Mouse (Mus musculus): ENCODE data around the gene Babam1. TPM values are rescaled to one million over a fixed set of nuclear protein-coding genes. Genes with fewer than 3 reads are reported as not detected.

Gene Babam1
- polyA plus RNA-seq, 1 experiment from 2014 or later = 95.6 TPM

DNA sequence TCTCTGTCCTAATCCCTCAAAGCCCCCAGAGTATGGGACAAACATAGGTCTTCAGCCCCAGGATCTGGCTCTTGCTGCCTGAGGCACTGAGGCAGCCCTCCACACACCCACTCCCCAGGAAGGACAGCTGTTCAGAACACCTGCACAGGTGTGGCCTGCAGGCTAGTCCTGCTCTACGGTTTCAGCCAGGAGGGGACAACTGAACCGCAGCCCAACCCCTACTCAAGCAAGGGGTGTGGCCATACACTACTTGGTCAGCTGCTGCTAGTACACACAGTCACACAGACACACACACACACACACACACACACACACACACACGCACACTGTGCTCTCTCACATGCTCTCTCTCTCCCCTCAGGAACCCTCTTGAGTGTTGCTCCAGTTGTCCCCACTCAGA is 12.8 kb upstream of the Babam1 start:
- whole genome bisulfite sequencing = 60% methylated on average over 3 of the region's 3 CpGs
- no peak overlapping the region for H3K27ac ChIP-seq
- no peak overlapping the region for H3K9ac ChIP-seq
- H3K4me1 ChIP-seq = peaks cover 30% of the 10 kb centered on the region
- H3K36me3 ChIP-seq = no peaks in the 10 kb centered on the region
- no peak overlapping the region for H3K4me3 ChIP-seq
- no peaks in the 10 kb centered on the region for H3K27me3 ChIP-seq (replicated peaks)
- no peaks in the 10 kb centered on the region for H3K9me3 ChIP-seq
- ATAC-seq (ENCODE audit: low FRiP score, low read depth) = no peak
- no peak overlapping the region for H3K4me2 ChIP-seq (replicated peaks)

DNA sequence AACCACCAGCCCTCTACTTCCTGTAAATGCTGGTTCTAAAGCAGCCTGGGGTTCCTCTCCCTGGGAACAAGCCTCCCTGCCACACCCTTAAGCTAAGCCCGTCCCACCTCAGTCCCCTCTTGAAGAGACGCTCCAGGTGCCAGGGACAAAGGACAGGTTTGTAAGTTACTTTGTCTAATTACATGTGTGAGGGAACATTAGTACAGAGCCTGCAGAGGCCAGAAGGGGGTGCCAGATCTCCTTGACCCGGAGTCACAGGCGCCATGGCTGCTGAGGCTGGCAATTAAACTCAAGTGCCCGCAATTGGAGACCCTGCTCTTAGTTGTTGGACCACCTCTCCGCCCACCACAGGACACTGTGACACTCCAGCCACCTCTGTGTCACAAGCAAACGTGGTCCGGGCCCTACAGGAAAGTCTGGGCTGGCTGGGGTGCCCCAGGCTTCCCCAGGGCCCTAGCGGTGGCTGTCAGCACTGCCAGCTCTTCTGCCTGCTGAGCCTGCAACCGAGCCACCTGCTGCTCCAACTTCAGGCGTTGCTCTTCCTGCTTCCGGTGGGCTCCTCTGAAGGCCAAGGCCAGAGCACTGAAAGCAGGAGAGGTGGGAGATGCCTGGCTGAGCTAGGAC is 11.3 kb upstream of the Babam1 start:
- no peak overlapping the region for H3K4me2 ChIP-seq (replicated peaks)
- no peaks in the 10 kb centered on the region for H3K36me3 ChIP-seq
- no peaks in the 10 kb centered on the region for H3K9me3 ChIP-seq
- no peak overlapping the region for H3K9ac ChIP-seq
- no peak for ATAC-seq (ENCODE audit: low FRiP score, low read depth)
- no peaks in the 10 kb centered on the region for H3K27me3 ChIP-seq (replicated peaks)
- peaks cover 15% of the 10 kb centered on the region for H3K4me1 ChIP-seq
- H3K27ac ChIP-seq = no peak overlapping the region
- WGBS = 70% methylated on average over 12 of the region's 12 CpGs
- no peak overlapping the region for H3K4me3 ChIP-seq

DNA sequence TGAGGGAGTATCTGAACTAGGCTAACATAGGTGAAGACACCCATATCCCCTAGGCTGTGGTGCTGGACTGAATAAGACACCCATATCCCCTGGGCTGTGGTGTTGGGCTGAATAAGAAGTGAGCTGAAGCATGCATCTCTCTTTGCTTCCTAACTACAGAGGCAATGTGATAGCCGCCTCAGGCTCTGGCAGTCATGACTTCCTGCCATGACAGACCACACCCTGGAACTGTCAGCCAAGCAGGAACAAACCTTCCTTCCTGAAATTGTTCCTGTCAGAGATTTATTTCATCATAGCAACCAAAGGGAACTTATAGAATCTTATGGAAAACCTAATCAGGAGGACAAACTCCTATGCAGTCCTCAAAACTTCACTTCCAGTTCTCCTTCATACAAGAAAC is 8.4 kb upstream of the Babam1 start:
- 76% methylated on average over 1 of the region's 1 CpGs for WGBS
- no peak overlapping the region for H3K4me2 ChIP-seq (replicated peaks)
- peaks cover 11% of the 10 kb centered on the region; the same call in 1 of the 2 replicates for H3K4me1 ChIP-seq
- H3K9me3 ChIP-seq = no peaks in the 10 kb centered on the region
- H3K27me3 ChIP-seq (replicated peaks) = no peaks in the 10 kb centered on the region
- H3K4me3 ChIP-seq = no peak overlapping the region
- H3K36me3 ChIP-seq = no peaks in the 10 kb centered on the region
- no peak overlapping the region for H3K27ac ChIP-seq
- H3K9ac ChIP-seq = no peak overlapping the region
- ATAC-seq (ENCODE audit: low FRiP score, low read depth) = no peak

DNA sequence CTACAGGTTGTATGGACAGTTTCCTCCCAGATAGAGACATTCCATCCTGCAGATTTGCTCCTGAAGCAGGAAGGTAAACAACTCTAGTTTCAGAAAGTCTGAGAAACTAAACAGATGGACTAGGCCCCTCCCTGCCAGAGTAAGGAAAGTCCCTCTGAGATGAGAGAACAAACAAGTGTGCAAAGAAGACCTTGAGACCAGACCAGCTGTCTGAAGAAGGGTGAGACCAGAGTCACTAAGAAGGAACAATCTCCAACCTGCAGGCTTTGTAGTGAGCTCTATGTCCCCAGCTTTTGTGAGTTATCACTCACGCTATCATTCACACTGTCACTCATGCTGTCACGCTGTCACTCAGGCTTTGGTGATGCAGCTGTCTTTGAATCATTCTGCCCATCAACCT is 5.0 kb upstream of the Babam1 start:
- ATAC-seq (ENCODE audit: low FRiP score, low read depth) = no peak
- no peaks in the 10 kb centered on the region for H3K9me3 ChIP-seq
- 86% methylated on average over 2 of the region's 2 CpGs for WGBS
- no peaks in the 10 kb centered on the region for H3K27me3 ChIP-seq (replicated peaks)
- H3K36me3 ChIP-seq = no peaks in the 10 kb centered on the region
- no peak overlapping the region for H3K27ac ChIP-seq
- no peak overlapping the region for H3K4me3 ChIP-seq
- H3K4me2 ChIP-seq (replicated peaks) = no peak overlapping the region
- H3K4me1 ChIP-seq = peaks cover 8% of the 10 kb centered on the region
- no peak overlapping the region for H3K9ac ChIP-seq

DNA sequence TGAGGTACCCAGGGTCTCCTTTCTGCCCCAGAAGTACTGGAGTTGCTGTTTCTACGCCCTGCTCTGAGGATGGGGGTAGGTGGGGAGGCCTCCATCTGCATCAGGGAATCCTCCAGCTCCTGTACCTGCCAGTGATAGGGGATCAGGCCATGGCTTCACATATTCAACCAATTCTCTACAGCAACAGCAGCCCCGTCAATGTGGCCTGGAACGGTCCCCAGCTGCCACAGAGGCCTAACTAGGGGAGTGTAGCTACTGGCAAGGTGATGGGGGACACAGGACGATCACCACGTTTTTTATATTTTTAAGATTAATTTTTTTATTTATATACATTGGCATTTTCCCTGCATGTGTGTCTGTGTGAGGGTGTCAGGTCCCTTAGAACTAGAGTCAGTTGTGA is 4.3 kb upstream of the Babam1 start:
- Histone ChIP-seq H3K9me3 (no peaks in the 10 kb centered on the region), H3K27ac (no peak overlapping the region), H3K9ac (no peak overlapping the region), H3K36me3 (no peaks in the 10 kb centered on the region), H3K27me3 (replicated peaks) (no peaks in the 10 kb centered on the region), H3K4me1 (peaks cover 11% of the 10 kb centered on the region), H3K4me2 (replicated peaks) (no peak overlapping the region), H3K4me3 (no peak overlapping the region)
- ATAC-seq (ENCODE audit: low FRiP score, low read depth) = no peak
- WGBS = 77% methylated on average over 5 of the region's 5 CpGs

DNA sequence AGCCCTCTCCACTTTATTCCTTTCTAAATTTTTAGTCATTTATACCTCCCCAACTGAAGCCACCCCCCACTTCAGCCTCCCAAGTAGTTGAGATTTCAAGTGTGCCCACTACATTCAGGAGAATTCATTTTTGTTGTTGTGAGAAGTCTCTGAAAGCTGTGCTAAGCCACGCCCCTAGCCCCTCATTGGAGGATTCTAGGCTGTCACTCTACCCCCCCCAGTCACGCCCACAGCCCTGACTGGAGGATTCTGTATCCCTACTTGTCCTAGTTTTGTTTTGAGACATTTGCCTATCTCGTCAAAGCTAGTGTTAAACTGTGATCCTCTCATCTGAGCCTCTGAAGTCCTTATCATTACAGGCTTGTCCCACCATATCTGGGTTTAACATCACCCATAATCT is 3.8 kb upstream of the Babam1 start:
- Histone ChIP-seq H3K36me3 (no peaks in the 10 kb centered on the region), H3K4me1 (peaks cover 16% of the 10 kb centered on the region), H3K4me2 (replicated peaks) (0 out of 2 replicates have a peak overlapping the region, but pooled peaks have one; percentile 14), H3K9me3 (no peaks in the 10 kb centered on the region), H3K27ac (no peak overlapping the region), H3K9ac (no peak overlapping the region), H3K4me3 (no peak overlapping the region), H3K27me3 (replicated peaks) (no peaks in the 10 kb centered on the region)
- WGBS = 15% methylated on average over 3 of the region's 3 CpGs
- no peak for ATAC-seq (ENCODE audit: low FRiP score, low read depth)

DNA sequence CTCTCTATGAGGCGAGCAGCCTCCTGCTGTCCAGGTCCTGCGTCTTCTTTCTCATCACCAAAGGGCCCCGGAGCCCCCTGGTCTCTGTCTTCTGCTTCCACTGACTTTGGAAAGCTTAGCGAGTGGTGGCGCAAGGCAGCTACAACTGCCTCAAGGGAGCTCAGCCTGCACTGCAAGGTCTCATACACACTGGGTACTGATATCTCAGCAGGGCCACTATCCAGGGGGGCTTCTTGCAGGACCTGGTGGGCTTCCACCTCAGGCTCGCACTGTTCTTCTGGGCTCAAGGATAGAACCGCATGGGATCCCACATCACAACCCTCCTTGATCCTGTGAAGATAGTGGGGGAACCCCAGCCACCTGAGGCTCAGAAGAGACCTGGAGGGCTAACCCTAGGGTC is 2.2 kb upstream of the Babam1 start:
- Histone ChIP-seq H3K9ac (no peak overlapping the region), H3K4me2 (replicated peaks) (no peak overlapping the region), H3K4me1 (peaks cover 16% of the 10 kb centered on the region), H3K9me3 (no peaks in the 10 kb centered on the region), H3K27ac (no peak overlapping the region), H3K27me3 (replicated peaks) (no peaks in the 10 kb centered on the region), H3K4me3 (no peak overlapping the region), H3K36me3 (peaks cover 9% of the 10 kb centered on the region)
- 80% methylated on average over 7 of the region's 7 CpGs for WGBS
- ATAC-seq (ENCODE audit: low FRiP score, low read depth) = no peak

DNA sequence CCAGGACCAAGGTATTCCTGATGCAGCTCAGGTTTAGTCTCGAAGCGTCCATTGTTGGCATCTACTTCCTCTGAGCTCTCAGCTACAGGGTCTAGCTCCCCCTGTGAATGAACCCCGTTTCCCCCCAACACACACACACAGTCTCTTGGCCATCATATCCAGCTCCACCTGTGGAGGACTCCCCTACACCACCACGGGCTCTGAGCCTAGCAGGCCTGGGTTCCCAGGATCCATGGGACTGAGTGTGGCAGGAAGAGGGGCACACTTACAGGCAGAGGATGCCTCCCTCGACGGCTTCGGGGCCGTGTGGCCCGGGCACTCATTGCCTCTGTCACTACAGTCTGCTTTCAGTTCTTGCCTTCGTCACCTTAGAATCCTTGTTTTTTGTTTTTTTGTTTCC is 1.6 kb upstream of the Babam1 start:
- Histone ChIP-seq H3K9ac (no peak overlapping the region), H3K4me2 (replicated peaks) (no peak overlapping the region)

DNA sequence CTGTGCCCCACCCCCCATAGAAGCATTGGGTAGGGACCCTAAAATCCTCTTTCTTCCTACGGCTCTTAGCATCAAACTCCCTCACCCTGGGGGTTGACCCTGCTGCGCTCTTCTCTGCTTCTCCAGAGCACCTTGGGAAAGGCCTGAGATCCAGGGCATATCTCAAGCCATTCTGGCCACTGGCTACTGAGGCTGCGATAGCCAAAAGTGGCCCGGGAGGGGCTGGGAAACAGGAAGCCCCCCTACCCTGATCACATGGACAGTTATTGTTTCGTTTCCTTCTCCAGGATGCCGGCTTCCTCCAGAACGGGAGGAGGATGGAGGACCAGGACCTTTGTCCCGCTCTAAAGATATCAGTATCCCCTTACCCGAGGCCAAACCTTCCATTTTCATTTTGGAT is 1.0 kb upstream of the Babam1 start, which contains the start of gene Ushbp1:
Gene Ushbp1, minus strand, starts transcription at position 174 of the 400 bp plus-strand sequence.
- Histone ChIP-seq H3K9me3 (no peaks in the 10 kb centered on the region), H3K4me2 (replicated peaks) (peak within 1 kb of the TSS; percentile 75), H3K4me3 (peak within 1 kb of the TSS; percentile 63), H3K4me1 (peaks cover 16% of the 10 kb centered on the region), H3K36me3 (peaks cover 14% of the 10 kb centered on the region), H3K9ac (peak within 1 kb of the TSS; percentile 69; the same call in 1 of the 2 replicates), H3K27me3 (replicated peaks) (no peaks in the 10 kb centered on the region), H3K27ac (no peak within 1 kb of the TSS; the same call in 1 of the 2 replicates)
- no peak for ATAC-seq (ENCODE audit: low FRiP score, low read depth)
- WGBS = 92% methylated on average over 9 of the region's 9 CpGs

More for the DNA sequence above, 1.6 kb upstream of the Babam1 start:
- Histone ChIP-seq H3K4me1 (peaks cover 16% of the 10 kb centered on the region), H3K9me3 (no peaks in the 10 kb centered on the region), H3K27ac (no peak overlapping the region), H3K36me3 (peaks cover 14% of the 10 kb centered on the region), H3K27me3 (replicated peaks) (no peaks in the 10 kb centered on the region), H3K4me3 (no peak overlapping the region)
- WGBS = 85% methylated on average over 10 of the region's 10 CpGs
- no peak for ATAC-seq (ENCODE audit: low FRiP score, low read depth)

DNA sequence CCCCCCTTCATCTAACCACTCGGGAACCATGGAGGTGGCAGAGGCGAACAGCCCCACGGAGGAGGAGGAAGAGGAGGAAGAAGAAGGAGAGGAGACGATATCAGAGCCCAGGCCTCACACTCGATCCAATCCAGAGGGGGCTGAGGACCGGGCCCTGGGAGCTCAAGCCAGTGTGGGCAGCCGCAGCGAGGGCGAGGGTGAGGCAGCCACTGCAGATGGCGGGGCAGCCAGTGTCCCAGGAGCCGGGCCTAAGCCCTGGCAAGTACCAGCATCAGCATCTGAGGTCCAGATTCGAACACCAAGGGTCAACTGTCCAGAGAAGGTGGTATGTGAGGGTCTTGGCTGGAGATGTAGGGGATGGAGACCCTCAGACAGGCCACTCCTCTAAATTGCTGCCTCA is 1.0 kb downstream of the Babam1 start:
- Histone ChIP-seq H3K36me3 (peaks cover 14% of the 10 kb centered on the region), H3K4me2 (replicated peaks) (peak overlapping the region; percentile 75), H3K27ac (no peak overlapping the region), H3K27me3 (replicated peaks) (no peaks in the 10 kb centered on the region), H3K4me3 (peak overlapping the region; percentile 63), H3K4me1 (peaks cover 16% of the 10 kb centered on the region), H3K9me3 (no peaks in the 10 kb centered on the region), H3K9ac (0 out of 2 replicates have a peak overlapping the region, but pooled peaks have one; percentile 69)
- no peak for ATAC-seq (ENCODE audit: low FRiP score, low read depth)
- WGBS = 90% methylated on average over 12 of the region's 12 CpGs

DNA sequence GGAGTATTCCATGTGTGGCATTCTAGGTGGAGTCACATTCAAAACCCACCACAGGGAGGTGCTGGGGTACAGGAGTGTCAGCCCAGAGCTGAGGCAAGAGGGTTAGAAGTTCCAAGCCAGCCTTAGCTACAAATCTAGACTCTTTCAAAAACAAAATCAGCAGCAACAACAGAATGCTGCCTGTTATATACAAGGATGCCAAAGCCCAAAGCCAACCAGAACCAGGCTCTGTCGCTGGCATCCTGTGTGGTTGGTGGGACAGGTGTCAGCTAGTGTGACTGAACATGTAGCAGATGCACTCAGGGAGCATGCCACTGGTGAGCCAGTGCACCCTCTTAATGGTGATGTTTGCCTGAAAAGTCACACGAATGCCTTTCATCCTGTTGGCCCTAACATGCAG is 4.2 kb downstream of the Babam1 start:
- peaks cover 12% of the 10 kb centered on the region for H3K4me1 ChIP-seq
- no peak overlapping the region for H3K27ac ChIP-seq
- H3K9me3 ChIP-seq = no peaks in the 10 kb centered on the region

DNA sequence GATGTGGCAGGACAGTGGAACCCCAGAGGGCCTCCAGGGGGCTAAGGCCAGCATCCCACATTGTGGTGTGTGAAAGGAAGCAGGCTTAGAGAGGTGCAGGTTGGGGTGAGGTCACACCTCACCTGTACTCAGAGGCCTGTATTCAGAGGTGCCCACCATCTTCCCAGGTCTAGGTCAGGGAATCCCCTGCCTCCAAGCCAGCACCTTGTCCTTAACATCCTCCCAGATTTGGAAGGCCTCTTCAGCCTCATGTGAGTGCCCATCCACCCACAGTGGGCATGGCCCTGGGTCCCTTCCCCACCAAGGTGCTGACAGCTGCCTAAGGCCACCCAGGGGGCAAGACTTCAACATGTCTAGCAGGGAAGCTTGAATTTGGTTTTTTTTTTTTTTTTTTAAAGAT is 4.8 kb downstream of the Babam1 start:
- H3K4me1 ChIP-seq = peaks cover 15% of the 10 kb centered on the region
- H3K27ac ChIP-seq = no peak overlapping the region
- no peak overlapping the region for H3K4me2 ChIP-seq (replicated peaks)
- H3K36me3 ChIP-seq = peaks cover 14% of the 10 kb centered on the region
- H3K9ac ChIP-seq = no peak overlapping the region
- no peaks in the 10 kb centered on the region for H3K27me3 ChIP-seq (replicated peaks)
- ATAC-seq (ENCODE audit: low FRiP score, low read depth) = no peak
- H3K4me3 ChIP-seq = no peak overlapping the region
- no peaks in the 10 kb centered on the region for H3K9me3 ChIP-seq

More for the DNA sequence above, 4.2 kb downstream of the Babam1 start:
- Histone ChIP-seq H3K4me2 (replicated peaks) (no peak overlapping the region), H3K4me3 (no peak overlapping the region), H3K9ac (no peak overlapping the region), H3K36me3 (peaks cover 14% of the 10 kb centered on the region), H3K27me3 (replicated peaks) (no peaks in the 10 kb centered on the region)
- no peak for ATAC-seq (ENCODE audit: low FRiP score, low read depth)
- WGBS = 94% methylated on average over 2 of the region's 2 CpGs

DNA sequence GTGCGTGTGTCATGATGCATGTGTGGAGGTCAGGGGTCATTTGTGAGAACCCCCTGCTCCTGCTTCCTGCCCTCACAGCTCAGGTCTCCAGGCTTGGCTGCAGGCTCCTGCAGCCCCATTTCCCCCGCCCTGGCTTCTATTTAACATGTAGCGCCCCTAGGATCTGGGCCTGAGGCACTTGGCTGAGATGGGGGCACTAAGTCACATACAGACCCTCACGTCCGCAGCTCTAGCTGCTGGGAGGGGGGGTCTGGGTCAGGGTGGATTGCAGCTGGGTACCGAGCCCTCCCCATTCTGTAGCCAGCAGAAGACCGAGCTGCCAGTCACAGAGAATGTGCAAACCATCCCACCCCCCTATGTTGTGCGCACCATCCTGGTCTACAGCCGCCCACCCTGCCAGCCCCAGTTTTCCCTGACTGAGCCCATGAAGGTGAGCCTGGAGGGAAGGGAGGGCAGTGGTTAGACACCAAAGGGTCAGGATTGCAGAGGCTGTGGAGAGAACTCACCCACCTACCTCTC is 5.8 kb downstream of the Babam1 start:
- Histone ChIP-seq H3K27me3 (replicated peaks) (no peaks in the 10 kb centered on the region), H3K27ac (no peak overlapping the region), H3K36me3 (peaks cover 14% of the 10 kb centered on the region), H3K9me3 (no peaks in the 10 kb centered on the region), H3K4me1 (peaks cover 18% of the 10 kb centered on the region), H3K4me3 (no peak overlapping the region), H3K4me2 (replicated peaks) (no peak overlapping the region), H3K9ac (no peak overlapping the region)
- ATAC-seq (ENCODE audit: low FRiP score, low read depth) = no peak
- WGBS = 84% methylated on average over 9 of the region's 9 CpGs
